Mouse (Mus musculus) heart, adult 10 weeks (tissue): Measurements from ENCODE around the gene Prodh2. TPM values are rescaled to one million over a fixed set of nuclear protein-coding genes. Genes with fewer than 3 reads are reported as not detected.

Experiments
- polyA plus RNA-seq: library from polyadenylated mRNA; stranded (reverse); fragments of 350-450 nt; fragmentation: Illumina TruSeq; extraction: RNeasy Lipid Tissue Mini Kit (QIAGEN cat#74804); gene quantifications from one replicate; pipeline ENCODE4 v1.2.3, GENCODE M21; 2014; ENCODE audit warnings: low read depth, low replicate concordance

Gene Prodh2
- not detected for polyA plus RNA-seq

DNA sequence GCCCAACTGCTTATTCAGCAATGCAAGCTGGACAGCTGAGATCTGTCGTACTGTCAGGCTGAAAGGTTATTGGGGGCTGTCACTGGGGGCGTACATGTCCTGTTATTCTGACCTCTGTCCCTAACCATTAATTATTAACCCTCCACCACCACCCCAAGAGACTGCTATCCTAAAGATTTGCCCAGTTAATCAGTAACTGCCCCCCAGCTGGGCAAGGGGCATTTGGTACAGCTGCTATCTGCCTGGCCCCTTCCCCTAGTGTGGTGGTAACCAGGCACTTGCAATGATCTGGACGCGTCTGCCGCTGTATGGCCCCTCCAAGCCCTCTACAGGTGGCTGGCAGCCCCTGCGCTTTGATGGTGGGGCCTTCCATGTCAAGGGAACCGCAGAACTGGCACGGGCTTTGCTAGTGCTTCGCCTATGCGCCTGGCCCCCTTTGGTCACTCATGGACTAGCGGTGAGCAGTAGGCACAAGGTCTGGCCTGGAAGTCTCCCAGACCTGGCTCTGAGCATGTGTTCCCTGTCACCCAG, at the start of gene Prodh2:
TSS of gene Prodh2 (plus strand) at position 222 of the 531 bp plus-strand sequence.

DNA sequence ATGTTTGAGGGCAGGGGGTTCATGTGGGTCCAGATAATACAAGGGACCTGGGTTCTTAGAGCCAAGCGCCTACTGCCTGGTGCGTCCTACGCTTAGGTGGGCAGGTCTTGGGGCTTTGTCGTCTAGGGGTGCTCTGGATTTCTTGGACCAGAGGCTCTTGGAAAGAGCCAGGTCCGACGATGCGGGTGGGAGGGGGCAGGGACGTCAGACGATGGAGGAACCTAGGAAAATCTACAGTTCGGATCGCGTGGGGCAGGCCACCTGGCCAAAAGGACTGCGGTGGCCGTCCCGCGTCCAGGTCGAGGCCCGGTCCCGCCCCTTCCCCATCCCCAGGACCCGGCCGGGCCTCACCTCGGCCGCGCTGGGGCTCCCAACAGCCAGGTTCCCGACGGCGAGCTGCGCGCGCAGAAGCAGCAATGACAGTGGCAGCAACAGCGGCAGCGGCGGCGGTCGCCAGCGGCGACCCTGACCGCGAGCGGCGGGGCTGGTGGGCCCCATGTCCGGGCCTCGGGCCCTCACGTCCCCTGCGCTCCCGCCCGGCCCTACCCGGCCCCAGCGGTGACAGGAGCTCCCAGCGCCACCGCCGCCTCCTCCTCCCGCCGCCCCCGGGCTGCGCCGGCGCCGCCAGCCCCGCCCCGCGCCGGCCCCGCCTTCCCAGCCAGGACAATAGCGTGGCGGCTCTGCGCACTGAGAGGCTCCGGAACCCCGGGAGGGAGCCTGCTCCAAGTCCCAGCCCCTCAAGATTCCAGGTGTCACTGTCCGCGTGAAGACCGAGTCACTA, 48.3 kb upstream of the Prodh2 start, which contains the start of gene Aplp1:
TSS of gene Aplp1 (minus strand) at position 565 of the 781 bp plus-strand sequence.

GRCm38 (mm10) chr7:30457629-30458330, 35.6 kb upstream of the Prodh2 start, which contains the start of the genes Kirrel2 and Nphs1:
TSS of gene Kirrel2 (minus strand) at chr7:30457690.
TSS of gene Nphs1 (plus strand) at chr7:30458315.

DNA sequence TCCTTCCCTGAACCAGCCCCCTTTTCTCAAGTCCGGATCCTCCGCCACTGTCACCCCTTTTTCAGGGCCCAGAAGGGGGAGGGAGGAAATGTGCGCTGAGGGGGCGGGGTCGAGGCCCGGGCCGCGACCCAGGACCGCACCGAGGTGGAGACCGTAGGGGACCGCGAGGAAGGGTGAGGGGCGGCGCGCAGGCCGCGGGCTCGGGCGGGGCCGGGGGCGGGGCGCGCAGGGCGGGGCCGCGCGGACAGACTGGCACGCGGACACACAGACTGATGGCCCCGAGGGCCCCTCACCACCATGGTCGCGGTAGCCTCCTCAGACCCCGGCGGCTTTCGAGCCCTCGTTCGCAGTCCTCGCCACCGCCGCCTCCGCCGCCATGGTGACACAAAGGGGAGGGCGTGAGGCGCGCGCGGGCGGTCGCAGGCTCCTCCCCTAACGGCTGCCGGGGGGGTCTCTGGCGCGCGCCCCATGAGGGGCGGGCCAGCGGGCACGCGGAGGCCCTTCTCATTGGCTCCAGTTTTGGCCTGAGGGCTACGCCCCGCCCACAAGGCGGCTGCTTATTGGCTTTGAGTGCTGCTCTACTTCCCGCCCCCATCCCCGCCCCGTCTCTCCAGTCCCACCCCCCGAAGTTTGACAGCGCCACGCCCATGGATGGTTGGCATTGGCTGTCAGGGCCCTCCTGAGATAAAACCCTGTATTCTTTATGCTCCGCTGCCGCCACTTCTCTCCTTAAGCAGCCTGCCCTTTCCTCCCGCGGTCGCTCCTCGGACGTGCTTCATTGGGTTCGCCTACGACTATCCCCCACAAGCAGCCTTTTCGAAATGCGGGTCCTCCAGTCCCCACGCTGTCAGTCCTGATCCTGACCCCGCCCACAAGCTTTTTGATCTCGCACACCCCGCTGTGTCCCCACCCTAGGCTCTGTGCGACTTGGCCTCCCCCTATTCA, 41.5 kb downstream of the Prodh2 start, which contains the start of gene Arhgap33:
TSS of gene Arhgap33 (minus strand) at position 428 of the 945 bp plus-strand sequence.

DNA sequence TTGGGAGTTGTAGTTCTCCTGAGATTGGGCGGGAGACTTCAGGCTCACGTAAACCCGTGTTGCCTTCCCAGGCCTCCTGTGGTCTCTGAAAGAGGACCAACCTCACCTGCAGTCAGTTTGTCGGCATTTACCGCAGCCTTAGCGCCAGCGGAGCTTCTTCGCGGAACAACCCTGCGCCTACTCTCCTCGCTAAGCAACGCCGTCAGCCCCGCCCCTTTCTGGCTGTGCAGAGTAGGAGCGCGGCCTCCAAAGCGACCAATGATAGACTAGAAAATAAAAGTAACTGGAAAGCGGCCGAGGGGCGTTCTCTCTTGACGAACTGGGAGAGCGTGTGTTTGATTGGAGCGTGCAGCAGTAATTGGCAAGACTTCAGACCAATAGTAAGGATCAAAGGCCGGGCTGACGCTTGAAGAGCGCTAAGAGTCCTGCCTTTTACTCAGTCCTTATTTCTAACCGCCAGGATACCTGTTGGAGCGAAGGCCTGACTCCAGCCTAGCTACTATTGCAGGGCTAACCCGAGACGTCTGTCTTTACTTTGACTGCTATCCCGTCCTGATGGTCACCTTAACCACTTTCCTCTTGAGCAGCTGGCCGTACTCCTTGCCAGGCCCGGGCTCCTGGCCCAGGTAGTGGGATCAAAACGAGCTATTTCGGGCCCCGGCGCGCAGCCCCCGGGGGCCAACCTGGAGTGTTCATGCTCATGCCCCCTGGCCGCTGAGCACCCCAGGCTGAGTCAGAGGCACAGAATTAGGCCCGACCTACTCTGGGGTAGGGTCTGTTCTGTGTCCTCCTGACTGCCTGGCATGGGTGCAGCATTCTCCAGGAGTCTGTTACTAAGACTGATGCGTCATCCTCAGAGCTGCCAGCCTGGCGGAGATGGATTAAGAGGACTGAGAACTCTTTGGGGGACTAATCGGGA, 58.9 kb downstream of the Prodh2 start, which contains the start of the genes Hspb6 and Proser3:
TSS of gene Hspb6 (plus strand) at position 77 of the 919 bp plus-strand sequence.
TSS of gene Proser3 (minus strand) at position 198 of the 919 bp plus-strand sequence.

DNA sequence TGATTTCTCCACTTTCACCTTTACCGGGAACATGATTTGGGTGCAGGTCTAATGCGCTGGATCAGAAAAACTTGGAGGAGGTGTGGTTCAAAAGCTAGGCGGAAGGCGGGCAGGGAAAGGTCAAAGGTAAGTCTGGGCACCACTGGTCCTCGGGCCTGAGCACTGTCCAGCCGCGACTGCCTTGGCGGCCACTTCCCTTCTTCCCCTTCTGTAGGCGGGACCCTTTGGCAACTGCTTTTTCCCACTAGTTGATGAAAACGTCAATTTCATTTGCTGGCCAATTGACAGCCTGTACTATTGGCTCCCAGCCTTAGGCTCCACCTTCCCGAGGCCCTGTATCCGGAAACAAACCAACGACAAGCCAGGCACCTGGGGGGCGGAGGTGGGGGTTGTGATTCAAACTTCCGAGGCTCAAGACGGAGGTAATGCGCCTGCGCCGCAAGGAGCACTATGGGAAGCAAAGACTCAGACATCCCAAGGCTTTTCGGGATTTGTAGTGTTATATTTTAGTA, 66.1 kb downstream of the Prodh2 start, which contains the start of gene Lin37:
TSS of gene Lin37 (minus strand) at position 396 of the 512 bp plus-strand sequence.

Other genes with a start within 250 kb of the Prodh2 start
- gene Thap8, start 213.5 kb upstream of the Prodh2 start, polyA plus RNA-seq = not detected
- 2.4 TPM for gene Wdr62, start 213.2 kb upstream of the Prodh2 start, polyA plus RNA-seq
- gene Clip3, start 201.9 kb upstream of the Prodh2 start, polyA plus RNA-seq = 11.7 TPM
- gene Alkbh6, start 184.9 kb upstream of the Prodh2 start, polyA plus RNA-seq = 29.2 TPM
- gene Syne4, start 178.8 kb upstream of the Prodh2 start, polyA plus RNA-seq = 2.5 TPM
- gene E130208F15Rik, start 171.9 kb upstream of the Prodh2 start, polyA plus RNA-seq = 0.42 TPM
- gene Sdhaf1, start 169.7 kb upstream of the Prodh2 start, polyA plus RNA-seq = 14.0 TPM
- gene Lrfn3, start 130.8 kb upstream of the Prodh2 start, polyA plus RNA-seq = 1.1 TPM
- 38.2 TPM for gene Tyrobp, start 79.9 kb upstream of the Prodh2 start, polyA plus RNA-seq
- not detected for gene Hcst, start 73.8 kb upstream of the Prodh2 start, polyA plus RNA-seq
- 0.50 TPM for gene Nfkbid, start 71.9 kb upstream of the Prodh2 start, polyA plus RNA-seq
- gene Aplp1, start 48.1 kb upstream of the Prodh2 start, polyA plus RNA-seq = 3.1 TPM
- gene Kirrel2, start 35.9 kb upstream of the Prodh2 start, polyA plus RNA-seq = not detected
- not detected for gene Nphs1, start 35.3 kb upstream of the Prodh2 start, polyA plus RNA-seq
- 1.1 TPM for gene Arhgap33, start 41.4 kb downstream of the Prodh2 start, polyA plus RNA-seq
- 945 TPM for gene Hspb6, start 58.6 kb downstream of the Prodh2 start, polyA plus RNA-seq
- gene Proser3, start 58.7 kb downstream of the Prodh2 start, polyA plus RNA-seq = 3.8 TPM
- 17.8 TPM for gene Lin37, start 66.2 kb downstream of the Prodh2 start, polyA plus RNA-seq
- 64.0 TPM for gene U2af1l4, start 69.7 kb downstream of the Prodh2 start, polyA plus RNA-seq
- 8.0 TPM for gene Gm49396, start 69.7 kb downstream of the Prodh2 start, polyA plus RNA-seq
- 106 TPM for gene Psenen, start 70.0 kb downstream of the Prodh2 start, polyA plus RNA-seq
- not detected for gene Igflr1, start 71.8 kb downstream of the Prodh2 start, polyA plus RNA-seq
- gene Kmt2b, start 95.1 kb downstream of the Prodh2 start, polyA plus RNA-seq = 16.4 TPM
- not detected for gene Zbtb32, start 105.3 kb downstream of the Prodh2 start, polyA plus RNA-seq
- gene Upk1a, start 119.2 kb downstream of the Prodh2 start, polyA plus RNA-seq = 0.31 TPM
- gene Cox6b1, start 132.5 kb downstream of the Prodh2 start, polyA plus RNA-seq = 3,676 TPM
- not detected for gene Etv2, start 142.2 kb downstream of the Prodh2 start, polyA plus RNA-seq
- 37.8 TPM for gene Rbm42, start 156.7 kb downstream of the Prodh2 start, polyA plus RNA-seq
- 7.5 TPM for gene Haus5, start 171.4 kb downstream of the Prodh2 start, polyA plus RNA-seq
- not detected for gene Pmis2, start 178.0 kb downstream of the Prodh2 start, polyA plus RNA-seq
- gene 2200002J24Rik, start 205.3 kb downstream of the Prodh2 start, polyA plus RNA-seq = not detected
- not detected for gene Atp4a, start 218.6 kb downstream of the Prodh2 start, polyA plus RNA-seq
- 168 TPM for gene Tmem147, start 235.9 kb downstream of the Prodh2 start, polyA plus RNA-seq